Mouse (Mus musculus) intestine, postnatal 0 days (tissue): ENCODE data around the gene Nudt13. TPM values are rescaled to one million over a fixed set of nuclear protein-coding genes. Genes with fewer than 3 reads are reported as not detected.

Source experiments
- ATAC-seq: fragments of 200-750 bp; cut with Nextera tagmentation; 2 replicates; pipeline ENCODE4 v1.8.0; 2017; ENCODE audit warnings: mild to moderate bottlenecking, moderate TSS enrichment, moderate library complexity
- H3K27ac ChIP-seq: fragments of 300-500 bp; sonication (generic); 2 replicates; pipeline ENCODE4 v1.5.1; 2014; ENCODE audit warnings: mild to moderate bottlenecking, low read depth, low read length, moderate library complexity
- H3K27me3 ChIP-seq: fragments of 300-500 bp; sonication (generic); replicated peaks from 2 replicates; pipeline ENCODE4 v1.6.1; 2014; ENCODE audit warnings: low read length, mixed read lengths; ENCODE audit not compliant: control insufficient read depth, insufficient read depth
- H3K36me3 ChIP-seq: fragments of 300-500 bp; sonication (generic); 2 replicates; pipeline ENCODE4 v1.6.1; 2014; ENCODE audit warnings: mild to moderate bottlenecking, moderate library complexity; ENCODE audit not compliant: control insufficient read depth, insufficient read depth
- H3K4me1 ChIP-seq: fragments of 300-500 bp; sonication (generic); replicated peaks from 2 replicates; pipeline ENCODE4 v1.6.1; 2014; ENCODE audit warnings: antibody characterized with exemption, low read length, mixed read lengths; ENCODE audit not compliant: control insufficient read depth, insufficient read depth
- H3K4me2 ChIP-seq: fragments of 300-500 bp; sonication (generic); replicated peaks from 2 replicates; pipeline ENCODE4 v1.6.1; 2014; ENCODE audit warnings: low read depth, mild to moderate bottlenecking, moderate library complexity
- H3K4me3 ChIP-seq: fragments of 300-500 bp; sonication (generic); 2 replicates; pipeline ENCODE4 v1.5.1; 2014; ENCODE audit warnings: low read depth, low read length
- H3K9ac ChIP-seq: fragments of 300-500 bp; sonication (generic); 2 replicates; pipeline ENCODE4 v1.6.1; 2014; ENCODE audit warnings: mild to moderate bottlenecking, low read depth, low read length
- H3K9me3 ChIP-seq: fragments of 300-500 bp; sonication (generic); 2 replicates; pipeline ENCODE4 v1.6.1; 2016; ENCODE audit warnings: mixed run types; ENCODE audit not compliant: control insufficient read depth
- CTCF ChIP-seq: sonication (generic); IDR thresholded peaks from 2 replicates; pipeline ENCODE4 v1.5.1; 2016; ENCODE audit warnings: low read depth, mild to moderate bottlenecking, control low read depth, antibody characterized with exemption, moderate library complexity
- WGBS: fragments of 180-500 bp; shearing (Covaris S2); extraction: QIAGEN DNeasy Blood & Tissue Kit; methylation state at CpG from one replicate; pipeline ENCODE4 v1.1.7; 2014; 5-methylcytosine and 5-hydroxymethylcytosine counted together
- polyA plus RNA-seq: library from polyadenylated mRNA; unstranded; fragments of >200 nt; fragmentation: Nextera tagmentation; extraction: Ambion mirVana; gene quantifications from 2 replicates; pipeline ENCODE4 v1.2.1, GENCODE M21; 2015

The Nudt13 gene
- polyA plus RNA-seq, result 7.4 and 10.5 TPM in 2 replicates

GRCm38 (mm10) chr14:20294117-20294892, at the start of gene Nudt13:
TSS of gene Nudt13 (plus strand) at chr14:20294697.
- H3K27ac ChIP-seq, result no peak within 1 kb of the TSS

GRCm38 (mm10) chr14:20245318-20245717, 49.2 kb upstream of the Nudt13 start:
- Histone ChIP-seq H3K27me3 (no peaks in the 10 kb centered on the region), H3K36me3 (no peaks in the 10 kb centered on the region), H3K27ac (no peak overlapping the region), H3K4me1 (no peaks in the 10 kb centered on the region), H3K4me2 (no peak overlapping the region), H3K9me3 (no peaks in the 10 kb centered on the region), H3K9ac (no peak overlapping the region), H3K4me3 (no peak overlapping the region)
- TF ChIP-seq CTCF, result no peak
- ATAC-seq, result no peak
- 25% methylated on average over 2 of the region's 2 CpGs for WGBS

More at GRCm38 (mm10) chr14:20294117-20294892, at the start of gene Nudt13:
- Histone ChIP-seq H3K4me3 (peak within 1 kb of the TSS; percentile 63), H3K4me1 (no peaks in the 10 kb centered on the region), H3K4me2 (peak within 1 kb of the TSS; percentile 70), H3K27me3 (no peaks in the 10 kb centered on the region), H3K9ac (peak within 1 kb of the TSS; percentile 46; the same call in 1 of the 2 replicates), H3K9me3 (no peaks in the 10 kb centered on the region), H3K36me3 (no peaks in the 10 kb centered on the region)
- peak; percentile 92 for ATAC-seq
- 24% methylated on average over 14 of the region's 14 CpGs for WGBS
- no peak for TF ChIP-seq CTCF

- Histone ChIP-seq H3K36me3 (no peaks in the 10 kb centered on the region), H3K9me3 (no peaks in the 10 kb centered on the region), H3K9ac (no peak overlapping the region), H3K4me2 (no peak overlapping the region), H3K4me1 (no peaks in the 10 kb centered on the region), H3K27ac (no peak overlapping the region), H3K4me3 (no peak overlapping the region), H3K27me3 (no peaks in the 10 kb centered on the region)
- TF ChIP-seq CTCF, result no peak
- ATAC-seq, result no peak
- WGBS, result 81% methylated on average over 5 of the region's 5 CpGs
Measured at GRCm38 (mm10) chr14:20245861-20246260, 48.6 kb upstream of the Nudt13 start.

- Histone ChIP-seq H3K9ac (no peak overlapping the region), H3K4me1 (no peaks in the 10 kb centered on the region), H3K9me3 (no peaks in the 10 kb centered on the region), H3K4me2 (no peak overlapping the region), H3K36me3 (no peaks in the 10 kb centered on the region), H3K27me3 (no peaks in the 10 kb centered on the region), H3K27ac (no peak overlapping the region), H3K4me3 (no peak overlapping the region)
- no peak for ATAC-seq
- 67% methylated on average over 11 of the region's 11 CpGs for WGBS
- TF ChIP-seq CTCF, result no peak
Measured at GRCm38 (mm10) chr14:20246811-20247266, 47.7 kb upstream of the Nudt13 start.

- H3K27me3 ChIP-seq, result no peaks in the 10 kb centered on the region
- H3K4me2 ChIP-seq, result no peak overlapping the region
- ATAC-seq, result no peak
- TF ChIP-seq CTCF, result no peak
- WGBS, result 89% methylated on average over 3 of the region's 3 CpGs
- H3K9me3 ChIP-seq, result no peaks in the 10 kb centered on the region
- no peak overlapping the region for H3K27ac ChIP-seq
- no peak overlapping the region for H3K4me3 ChIP-seq
- H3K9ac ChIP-seq, result no peak overlapping the region
- H3K36me3 ChIP-seq, result no peaks in the 10 kb centered on the region
- H3K4me1 ChIP-seq, result no peaks in the 10 kb centered on the region
Measured at GRCm38 (mm10) chr14:20248001-20248400, 46.5 kb upstream of the Nudt13 start.

GRCm38 (mm10) chr14:20250237-20251171, 44.0 kb upstream of the Nudt13 start:
- Histone ChIP-seq H3K4me2 (no peak overlapping the region), H3K27ac (no peak overlapping the region), H3K4me3 (no peak overlapping the region), H3K4me1 (no peaks in the 10 kb centered on the region), H3K9ac (no peak overlapping the region), H3K9me3 (no peaks in the 10 kb centered on the region), H3K36me3 (no peaks in the 10 kb centered on the region), H3K27me3 (no peaks in the 10 kb centered on the region)
- ATAC-seq, result no peak
- WGBS, result 78% methylated on average over 14 of the region's 14 CpGs
- TF ChIP-seq CTCF, result no peak
